ENCODE assay signal across 14 mouse cellular contexts in the genomic region with DNA sequence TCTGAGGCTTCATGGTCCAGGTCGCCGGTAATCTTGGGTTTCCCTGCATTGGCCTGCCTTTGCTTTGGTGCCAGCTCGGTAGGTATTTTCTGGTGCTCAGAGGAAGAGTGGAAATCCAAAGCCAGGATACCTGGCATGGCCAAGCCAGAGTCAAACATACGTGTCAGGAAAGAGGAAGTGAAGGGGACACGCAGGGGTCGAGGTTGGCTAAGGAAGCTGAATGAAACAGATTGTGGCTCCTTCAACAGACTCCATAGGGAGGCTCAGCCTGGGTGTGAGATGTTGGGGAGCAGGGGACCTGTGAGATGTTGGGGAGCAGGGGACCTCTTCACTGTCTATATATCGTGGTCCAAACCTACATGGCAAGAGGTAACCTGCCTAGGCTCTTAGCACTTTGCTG.
"Had no signal": no experiment of that assay in that cellular context is flagged by ENCODE, and none has a peak within 500 bp of the region (broad histone marks: within the 10 kb centered on the region; RNA-seq: fewer than 3 reads in every experiment).

No protein-coding gene starts in this region.

- H3K27ac ChIP-seq: midbrain, embryonic 13.5 days; midbrain, embryonic 15.5 days; neural tube, embryonic 12.5 days had no signal

- H3K36me3 ChIP-seq: midbrain, embryonic 13.5 days; midbrain, embryonic 15.5 days; neural tube, embryonic 12.5 days had no signal

- H3K9ac ChIP-seq: lung, embryonic 14.5 days; midbrain, embryonic 13.5 days; midbrain, embryonic 15.5 days; neural tube, embryonic 12.5 days had no signal

- ATAC-seq: midbrain, embryonic 13.5 days; midbrain, embryonic 15.5 days had no signal

- H3K4me1 ChIP-seq: midbrain, embryonic 13.5 days; midbrain, embryonic 15.5 days; neural tube, embryonic 12.5 days had no signal

- DNase-seq: lung, adult 18-20 months; lung, embryonic 14.5 days; lung, postnatal 10 days; lung, postnatal 4 days; right cerebral cortex, postnatal 14 days; spleen, adult 18-20 months; thymus, adult 18-20 months; thymus, postnatal 14 days; thymus, postnatal 36 days had no signal

- H3K4me3 ChIP-seq: megakaryocyte, embryonic 14.5 days; midbrain, embryonic 13.5 days; midbrain, embryonic 15.5 days; neural tube, embryonic 12.5 days had no signal

- H3K9me3 ChIP-seq: megakaryocyte, embryonic 14.5 days; midbrain, embryonic 13.5 days; midbrain, embryonic 15.5 days; neural tube, embryonic 12.5 days had no signal

- H3K27me3 ChIP-seq: midbrain, embryonic 15.5 days; neural tube, embryonic 12.5 days had no signal

- H3K4me2 ChIP-seq: lung, embryonic 14.5 days; midbrain, embryonic 11.5 days; midbrain, embryonic 13.5 days; midbrain, embryonic 15.5 days; neural tube, embryonic 12.5 days had no signal
